Mouse (Mus musculus): ENCODE measurements around the gene Kcnn1.
A peak's percentile ranks its signal among the peaks of the same experiment; 100 is the strongest.
"Not testable (repeated sequence)": the region's sequence is repeated elsewhere in the genome, so short reads cannot be mapped to it uniquely, and the experiment has no call there.

Kcnn1 gene

GRCm38 (mm10) chr8:70862824-70863641 lies at the start of gene Kcnn1:
Kcnn1 (minus strand) TSS chr8:70863258.
- DNase-seq, result peak; percentile 64

- peak; percentile 45 for DNase-seq
Measured at GRCm38 (mm10) chr8:70911596-70911995, 48.5 kb upstream of the Kcnn1 start.

GRCm38 (mm10) chr8:70907518-70907917 lies 44.5 kb upstream of the Kcnn1 start:
- DNase-seq, result no peak

GRCm38 (mm10) chr8:70905831-70906736 lies 43.0 kb upstream of the Kcnn1 start, which contains the start of gene Map1s:
Map1s (plus strand) TSS chr8:70905932.
- peak; percentile 97 for DNase-seq

- DNase-seq, result no peak
Measured at GRCm38 (mm10) chr8:70905463-70905830, 42.4 kb upstream of the Kcnn1 start.

- no peak for DNase-seq
Measured at GRCm38 (mm10) chr8:70904532-70904931, 41.5 kb upstream of the Kcnn1 start.

- no peak for DNase-seq
Measured at GRCm38 (mm10) chr8:70903582-70903981, 40.5 kb upstream of the Kcnn1 start.

GRCm38 (mm10) chr8:70903112-70903511 lies 40.1 kb upstream of the Kcnn1 start:
- DNase-seq, result no peak

- DNase-seq, result no peak
Measured at GRCm38 (mm10) chr8:70902211-70902610, 39.2 kb upstream of the Kcnn1 start.

- no peak for DNase-seq
Measured at GRCm38 (mm10) chr8:70900872-70901387, 37.9 kb upstream of the Kcnn1 start.

- DNase-seq, result no peak
Measured at GRCm38 (mm10) chr8:70899226-70899625, 36.2 kb upstream of the Kcnn1 start.

- DNase-seq, result peak; percentile 41
Measured at GRCm38 (mm10) chr8:70898661-70899198, 35.7 kb upstream of the Kcnn1 start.

- DNase-seq, result peak; percentile 93
Measured at GRCm38 (mm10) chr8:70897681-70898413, 34.8 kb upstream of the Kcnn1 start.

- peak; percentile 90 for DNase-seq
Measured at GRCm38 (mm10) chr8:70897021-70897680, 34.1 kb upstream of the Kcnn1 start, which contains the start of gene Rpl18a. Rpl18a (minus strand) TSS chr8:70897412.

- DNase-seq, result no peak
Measured at GRCm38 (mm10) chr8:70896316-70897020, 33.4 kb upstream of the Kcnn1 start.

- DNase-seq, result not testable (repeated sequence)
Measured at GRCm38 (mm10) chr8:70895571-70896259, 32.7 kb upstream of the Kcnn1 start.

- DNase-seq, result no peak
Measured at GRCm38 (mm10) chr8:70894771-70895545, 31.9 kb upstream of the Kcnn1 start.

GRCm38 (mm10) chr8:70894385-70894720 lies 31.3 kb upstream of the Kcnn1 start:
- no peak for DNase-seq

GRCm38 (mm10) chr8:70893656-70894384 lies 30.8 kb upstream of the Kcnn1 start:
- DNase-seq, result peak; percentile 90
